Mouse (Mus musculus) kidney, embryonic 15.5 days (tissue): ENCODE measurements at regions not wholly inside any gene's neighbourhood (a gene's known extent, or its start where the extent isn't known, plus 50 kb on each side); places are given as distances from the start of the nearest gene placed in this dataset.

Experiments used
- ATAC-seq: fragments of 200-750 bp; cut with Nextera tagmentation; replicated peaks from 2 replicates; pipeline ENCODE4 v1.8.0; 2017; ENCODE audit warnings: moderate TSS enrichment; ENCODE audit not compliant: low FRiP score
- H3K27ac ChIP-seq: fragments of 300-500 bp; sonication (generic); 2 replicates; pipeline ENCODE4 v1.5.1; 2015; ENCODE audit warnings: mild to moderate bottlenecking, inconsistent platforms
- H3K27me3 ChIP-seq: fragments of 300-500 bp; sonication (generic); 2 replicates; pipeline ENCODE4 v1.6.1; 2015; ENCODE audit warnings: inconsistent platforms
- H3K36me3 ChIP-seq: fragments of 300-500 bp; sonication (generic); 2 replicates; pipeline ENCODE4 v1.6.1; 2015; ENCODE audit warnings: inconsistent platforms
- H3K4me1 ChIP-seq: fragments of 300-500 bp; sonication (generic); 2 replicates; pipeline ENCODE4 v1.6.1; 2015; ENCODE audit warnings: inconsistent platforms
- H3K4me2 ChIP-seq: fragments of 300-500 bp; sonication (generic); 2 replicates; pipeline ENCODE4 v1.6.1; 2015; ENCODE audit warnings: moderate library complexity, mild to moderate bottlenecking, inconsistent platforms
- H3K4me3 ChIP-seq: fragments of 300-500 bp; sonication (generic); replicated peaks from 2 replicates; pipeline ENCODE4 v1.5.1; 2015; ENCODE audit warnings: mild to moderate bottlenecking, inconsistent platforms
- H3K9ac ChIP-seq: fragments of 300-500 bp; sonication (generic); 2 replicates; pipeline ENCODE4 v1.6.1; 2015; ENCODE audit warnings: mild to moderate bottlenecking, inconsistent platforms
- H3K9me3 ChIP-seq: fragments of 300-500 bp; sonication (generic); replicated peaks from 2 replicates; pipeline ENCODE4 v1.6.1; 2016; ENCODE audit warnings: inconsistent platforms
- WGBS: fragments of 180-500 bp; shearing (Covaris S2); methylation state at CpG from one replicate; pipeline ENCODE4 v1.1.7; 2015; ENCODE audit warnings: mixed read lengths; 5-methylcytosine and 5-hydroxymethylcytosine counted together

DNA sequence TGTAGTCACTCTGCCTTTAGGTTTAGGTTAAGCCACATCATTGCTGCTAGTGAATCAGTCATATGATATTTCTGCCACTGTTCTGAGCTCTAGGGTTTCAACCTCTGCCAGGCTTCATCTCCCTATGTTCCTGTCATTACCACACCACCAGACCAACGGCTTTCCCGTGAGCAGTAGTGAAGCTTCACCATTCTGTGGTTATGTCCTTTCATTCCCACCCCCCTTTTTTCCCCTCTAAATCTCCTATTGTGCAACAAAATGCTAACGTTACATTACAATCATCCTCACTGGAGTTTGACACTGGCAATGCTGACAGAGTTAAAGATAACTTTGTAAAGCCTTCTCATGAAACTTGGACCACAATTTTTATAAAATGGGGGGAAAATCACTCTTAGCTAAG lies 358.1 kb upstream of the Tle4 start:
- H3K4me1 ChIP-seq, result no peaks in the 10 kb centered on the region
- no peaks in the 10 kb centered on the region for H3K36me3 ChIP-seq
- no peak overlapping the region for H3K27ac ChIP-seq
- no peaks in the 10 kb centered on the region for H3K9me3 ChIP-seq
- WGBS, result 67% methylated on average over 3 of the region's 3 CpGs
- H3K9ac ChIP-seq, result no peak overlapping the region
- no peaks in the 10 kb centered on the region for H3K27me3 ChIP-seq
- no peak for ATAC-seq
- H3K4me2 ChIP-seq, result no peak overlapping the region
- H3K4me3 ChIP-seq, result no peak overlapping the region

DNA sequence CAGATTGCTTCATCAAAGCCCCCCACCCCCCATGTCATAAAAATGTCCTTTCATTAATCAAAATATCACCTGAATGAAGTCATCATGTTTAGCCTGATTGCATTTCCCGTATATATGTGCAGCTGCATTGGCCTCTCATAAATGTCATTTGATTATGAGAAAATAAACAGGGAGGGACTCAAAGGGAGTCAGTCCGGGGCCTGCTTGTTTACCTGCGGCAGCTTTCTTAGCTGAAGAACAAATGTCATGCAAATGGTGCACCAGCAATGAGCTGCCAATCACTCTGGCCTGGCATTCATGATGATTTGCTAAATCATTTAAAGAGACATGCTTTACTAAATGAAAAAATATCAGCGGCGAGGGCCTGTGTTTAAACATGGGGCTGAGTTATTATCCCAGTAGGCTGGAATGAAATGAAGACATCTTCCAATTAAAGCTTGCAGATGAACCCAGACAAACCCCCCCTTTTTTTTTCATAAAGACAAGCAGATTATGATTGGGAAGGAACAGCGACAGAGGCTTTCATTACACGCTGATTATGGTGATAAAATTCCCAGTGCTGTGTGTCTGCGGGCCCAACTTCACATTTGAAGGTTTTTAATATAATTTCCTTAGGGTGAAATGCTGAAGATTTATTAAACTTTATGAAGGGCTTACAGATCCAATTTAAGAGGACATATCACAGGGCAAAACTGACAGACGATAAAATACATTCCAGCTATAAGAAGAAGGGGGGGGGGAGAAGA lies 342.5 kb upstream of the Tle4 start:
- H3K27ac ChIP-seq, result no peak overlapping the region
- H3K27me3 ChIP-seq, result no peaks in the 10 kb centered on the region
- H3K4me1 ChIP-seq, result no peaks in the 10 kb centered on the region
- H3K4me2 ChIP-seq, result no peak overlapping the region
- H3K36me3 ChIP-seq, result no peaks in the 10 kb centered on the region
- ATAC-seq, result no peak
- no peak overlapping the region for H3K9ac ChIP-seq
- no peaks in the 10 kb centered on the region for H3K9me3 ChIP-seq
- no peak overlapping the region for H3K4me3 ChIP-seq
- 77% methylated on average over 9 of the region's 9 CpGs for WGBS

- no peaks in the 10 kb centered on the region for H3K4me1 ChIP-seq
- no peak overlapping the region for H3K4me2 ChIP-seq
- no peak overlapping the region for H3K27ac ChIP-seq
- ATAC-seq, result no peak
- no peak overlapping the region for H3K9ac ChIP-seq
- H3K9me3 ChIP-seq, result no peaks in the 10 kb centered on the region
- H3K4me3 ChIP-seq, result no peak overlapping the region
- 80% methylated on average over 1 of the region's 1 CpGs for WGBS
- H3K36me3 ChIP-seq, result no peaks in the 10 kb centered on the region
- no peaks in the 10 kb centered on the region for H3K27me3 ChIP-seq
Measured at GRCm38 (mm10) chr19:14922238-14922637, 324.4 kb upstream of the Tle4 start.

DNA sequence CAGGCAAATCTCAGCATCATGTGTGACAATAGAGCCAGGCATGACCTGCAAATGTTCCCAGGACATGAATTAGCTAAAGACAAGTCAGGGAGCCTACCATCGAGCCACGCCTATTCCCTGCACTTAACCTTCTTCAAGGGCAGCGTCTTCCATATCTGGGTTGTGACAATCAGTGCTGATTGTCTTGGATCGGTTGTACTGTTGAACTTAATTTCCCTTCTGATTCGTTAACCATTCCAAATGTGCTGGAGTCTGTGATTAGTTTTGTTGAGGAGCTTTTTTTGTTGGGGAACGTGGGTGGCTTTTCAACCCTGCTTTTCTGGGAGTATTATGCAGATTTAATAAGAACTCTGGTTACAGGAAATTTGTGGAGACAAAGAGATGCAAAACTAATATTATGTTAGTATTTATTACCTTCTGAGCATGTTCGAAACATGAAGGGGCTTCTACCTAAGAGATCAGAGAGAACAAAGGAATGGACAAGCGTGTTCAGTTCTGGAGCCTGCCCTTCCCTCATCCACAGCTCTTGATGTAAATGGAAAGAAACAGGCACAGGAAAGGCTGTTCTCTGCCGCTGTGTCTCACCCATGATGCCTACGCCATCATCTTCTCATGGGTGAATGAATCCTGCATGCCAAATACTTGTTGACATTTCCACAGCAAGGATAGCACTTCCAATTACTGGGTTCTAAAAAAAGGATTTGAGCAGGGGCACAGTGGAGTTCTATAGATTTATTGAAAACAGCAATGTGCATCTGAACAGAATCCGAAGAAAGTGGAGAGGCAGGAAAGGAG lies 313.4 kb upstream of the Tle4 start:
- WGBS, result 86% methylated on average over 11 of the region's 11 CpGs
- no peaks in the 10 kb centered on the region for H3K36me3 ChIP-seq

GRCm38 (mm10) chr19:14894875-14895274 lies 297.0 kb upstream of the Tle4 start:
- Histone ChIP-seq H3K4me1 (peaks cover 21% of the 10 kb centered on the region), H3K9me3 (no peaks in the 10 kb centered on the region), H3K27ac (no peak overlapping the region), H3K4me2 (no peak overlapping the region), H3K9ac (no peak overlapping the region), H3K36me3 (no peaks in the 10 kb centered on the region), H3K4me3 (no peak overlapping the region), H3K27me3 (peaks cover 41% of the 10 kb centered on the region)
- ATAC-seq, result no peak
- WGBS, result 88% methylated on average over 2 of the region's 2 CpGs

More for the DNA sequence above, 313.4 kb upstream of the Tle4 start:
- Histone ChIP-seq H3K4me3 (no peak overlapping the region), H3K4me2 (no peak overlapping the region), H3K27ac (no peak overlapping the region), H3K9ac (no peak overlapping the region), H3K27me3 (0 out of 2 replicates have a peak, but pooled peaks cover 2% of the 10 kb centered on the region), H3K9me3 (no peaks in the 10 kb centered on the region), H3K4me1 (no peaks in the 10 kb centered on the region)
- no peak for ATAC-seq

DNA sequence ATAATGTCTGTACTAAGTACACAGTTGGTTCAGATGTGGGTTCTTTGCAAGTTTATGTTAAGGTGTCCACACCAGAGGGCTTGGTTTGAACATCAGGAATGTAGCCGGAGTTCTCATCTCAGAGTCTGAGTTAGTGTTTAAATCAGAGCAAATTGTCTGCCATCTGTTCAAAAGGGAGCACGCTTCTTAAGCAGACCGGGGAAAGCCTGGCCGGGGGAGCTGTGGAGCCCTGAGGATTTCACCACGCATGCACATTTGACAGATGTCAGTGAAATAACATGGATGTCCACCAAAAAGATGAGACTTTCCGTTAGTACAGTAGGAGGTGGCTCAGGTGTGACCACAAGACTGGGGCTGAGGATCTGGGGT lies 294.5 kb upstream of the Tle4 start:
- ATAC-seq, result no peak
- no peak overlapping the region for H3K27ac ChIP-seq
- H3K9ac ChIP-seq, result no peak overlapping the region
- H3K9me3 ChIP-seq, result no peaks in the 10 kb centered on the region
- H3K27me3 ChIP-seq, result peaks cover 51% of the 10 kb centered on the region
- no peak overlapping the region for H3K4me3 ChIP-seq
- H3K4me1 ChIP-seq, result peaks cover 28% of the 10 kb centered on the region
- no peaks in the 10 kb centered on the region for H3K36me3 ChIP-seq
- no peak overlapping the region for H3K4me2 ChIP-seq
- 34% methylated on average over 6 of the region's 6 CpGs for WGBS

GRCm38 (mm10) chr19:14891689-14892389 lies 294.0 kb upstream of the Tle4 start:
- peak overlapping the region; percentile 60; the same call in 1 of the 2 replicates for H3K4me2 ChIP-seq
- no peak for ATAC-seq
- no peak overlapping the region for H3K4me3 ChIP-seq
- H3K9me3 ChIP-seq, result no peaks in the 10 kb centered on the region
- H3K4me1 ChIP-seq, result peaks cover 28% of the 10 kb centered on the region
- no peak overlapping the region for H3K9ac ChIP-seq
- no peak overlapping the region for H3K27ac ChIP-seq
- peaks cover 48% of the 10 kb centered on the region for H3K27me3 ChIP-seq
- WGBS, result 4% methylated on average over 7 of the region's 8 CpGs
- H3K36me3 ChIP-seq, result no peaks in the 10 kb centered on the region

- peak overlapping the region; percentile 28 for H3K4me3 ChIP-seq
- peaks cover 53% of the 10 kb centered on the region for H3K27me3 ChIP-seq
- ATAC-seq, result no peak
- no peak overlapping the region for H3K9ac ChIP-seq
- H3K4me1 ChIP-seq, result peaks cover 28% of the 10 kb centered on the region
- 1% methylated on average over 9 of the region's 9 CpGs for WGBS
- no peaks in the 10 kb centered on the region for H3K9me3 ChIP-seq
- peak overlapping the region; percentile 60 for H3K4me2 ChIP-seq
- H3K27ac ChIP-seq, result peak overlapping the region; percentile 68
- H3K36me3 ChIP-seq, result no peaks in the 10 kb centered on the region
Measured at GRCm38 (mm10) chr19:14891090-14891428, 293.2 kb upstream of the Tle4 start.

GRCm38 (mm10) chr19:14890241-14891089 lies 292.6 kb upstream of the Tle4 start:
- 3% methylated on average over 21 of the region's 21 CpGs for WGBS
- Histone ChIP-seq H3K27ac (peak overlapping the region; percentile 68), H3K4me2 (peak overlapping the region; percentile 60), H3K4me3 (peak overlapping the region; percentile 28), H3K9me3 (no peaks in the 10 kb centered on the region), H3K27me3 (peaks cover 55% of the 10 kb centered on the region), H3K9ac (no peak overlapping the region), H3K4me1 (peaks cover 28% of the 10 kb centered on the region), H3K36me3 (no peaks in the 10 kb centered on the region)
- peak; percentile 94 for ATAC-seq

DNA sequence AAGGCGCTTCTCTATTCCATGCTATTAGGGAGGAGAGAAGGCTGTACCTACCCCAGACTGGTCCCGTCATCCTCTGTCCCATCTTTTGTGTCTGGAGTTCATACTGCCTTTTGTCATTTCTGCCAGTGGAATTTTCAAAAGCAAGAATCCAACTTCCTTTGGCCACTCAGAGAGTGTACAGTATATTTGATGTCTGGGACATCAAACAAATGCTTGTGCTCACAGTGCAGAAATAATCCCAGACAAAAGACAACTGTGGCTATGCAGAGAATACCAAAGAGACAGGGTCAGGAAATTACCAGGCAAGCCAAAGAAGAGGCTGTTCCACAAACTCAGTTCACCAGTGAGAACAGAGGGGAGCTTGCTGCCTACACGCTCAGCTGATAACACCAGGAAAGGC lies 291.9 kb upstream of the Tle4 start:
- ATAC-seq, result peak; percentile 17
- Histone ChIP-seq H3K4me2 (peak overlapping the region; percentile 60), H3K4me1 (peaks cover 28% of the 10 kb centered on the region), H3K27me3 (peaks cover 53% of the 10 kb centered on the region), H3K9me3 (no peaks in the 10 kb centered on the region), H3K9ac (no peak overlapping the region), H3K4me3 (no peak overlapping the region), H3K27ac (peak overlapping the region; percentile 68; the same call in 1 of the 2 replicates), H3K36me3 (no peaks in the 10 kb centered on the region)
- 63% methylated on average over 3 of the region's 3 CpGs for WGBS

DNA sequence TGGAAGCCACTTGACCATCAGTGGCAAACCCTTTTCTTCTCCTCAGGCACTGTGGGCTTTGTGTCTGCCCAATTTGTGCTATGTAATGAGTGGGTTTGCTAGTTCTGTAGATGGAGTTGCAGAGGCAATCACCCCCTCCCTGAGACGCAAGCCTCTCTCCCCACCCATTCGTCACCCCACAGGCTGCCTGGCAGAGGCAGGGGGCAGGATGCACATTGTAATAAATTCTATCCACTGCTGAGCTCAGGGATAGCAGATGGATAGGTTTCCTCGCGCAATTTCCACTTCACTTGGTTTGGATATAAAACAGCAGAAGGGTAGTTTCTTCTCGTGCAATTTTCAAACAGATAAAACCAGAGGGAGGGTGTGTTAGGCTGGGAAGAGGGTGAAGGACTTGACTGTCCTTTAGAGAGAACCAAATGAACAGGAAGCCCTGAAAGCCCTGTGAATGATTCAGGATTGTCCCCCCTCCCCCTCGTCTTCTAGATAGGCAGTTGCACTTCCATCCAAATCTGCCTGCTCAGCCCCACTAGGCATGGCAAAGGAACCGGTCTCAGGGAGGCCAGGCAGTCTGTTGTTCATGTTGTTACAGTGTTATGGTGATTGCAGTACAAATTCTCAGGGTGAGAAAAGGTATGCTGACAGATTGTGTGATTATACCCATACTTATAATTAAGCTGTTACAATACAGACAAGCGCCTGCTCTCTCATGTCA lies 286.0 kb upstream of the Tle4 start:
- no peak overlapping the region for H3K4me2 ChIP-seq
- ATAC-seq, result no peak
- no peaks in the 10 kb centered on the region for H3K4me1 ChIP-seq
- no peak overlapping the region for H3K4me3 ChIP-seq
- no peaks in the 10 kb centered on the region for H3K9me3 ChIP-seq
- no peak overlapping the region for H3K27ac ChIP-seq
- 22% methylated on average over 8 of the region's 8 CpGs for WGBS
- H3K27me3 ChIP-seq, result peaks cover 66% of the 10 kb centered on the region
- no peaks in the 10 kb centered on the region for H3K36me3 ChIP-seq
- H3K9ac ChIP-seq, result no peak overlapping the region
